Mouse (Mus musculus) heart, postnatal 14 days (tissue): ENCODE results near the gene Kmt5b. TPM values are rescaled to one million over a fixed set of nuclear protein-coding genes. Genes with fewer than 3 reads are reported as not detected.

Experiments
- DNase-seq, 2 experiments: peaks; one replicate each; pipeline ENCODE4 v3.0.0; 2021 to 2022
- intact Hi-C: fragments of 180-260 bp; cut with DNase I; formaldehyde crosslinking; loops from one replicate; pipeline ENCODE4 v1.15.1; 2025
- total RNA-seq, 2 experiments: library from RNA; stranded (reverse); gene quantifications; 2 replicates each; pipeline ENCODE4 v1.2.3; 2021

Gene Kmt5b
- total RNA-seq, 2 experiments from 2014 or later: 35.3 to 40.1 TPM

- intact Hi-C loops: loop anchor here (5.0 kb wide), 1 partner anchor 216 kb away; no protein-coding TSS in a partner anchor
- no peak for DNase-seq
These were observed 843 bp upstream of the Kmt5b start for GRCm38 (mm10) chr19:3766378-3766777.

GRCm38 (mm10) chr19:3767781-3768696 is 818 bp downstream of the Kmt5b start:
- intact Hi-C loops: loop anchor here (5.0 kb wide), 1 partner anchor 214 kb away; no protein-coding TSS in a partner anchor
- peak; percentile 90 to 92 for DNase-seq

- intact Hi-C loops: loop anchor here (5.0 kb wide), 1 partner anchor 213 kb away; no protein-coding TSS in a partner anchor
These were observed 1.6 kb downstream of the Kmt5b start for GRCm38 (mm10) chr19:3768697-3769383.

GRCm38 (mm10) chr19:3769533-3769932 is 2.3 kb downstream of the Kmt5b start:
- no peak for DNase-seq
- intact Hi-C loops: loop anchor here (5.0 kb wide), 1 partner anchor 213 kb away; no protein-coding TSS in a partner anchor

More at GRCm38 (mm10) chr19:3768697-3769383, 1.6 kb downstream of the Kmt5b start:
- DNase-seq: peak; percentile 98

GRCm38 (mm10) chr19:3774159-3774558 is 6.9 kb downstream of the Kmt5b start:
- no peak for DNase-seq
- intact Hi-C loops: no loop called here

GRCm38 (mm10) chr19:3778713-3779112 is 11.5 kb downstream of the Kmt5b start:
- intact Hi-C loops: no loop called here

GRCm38 (mm10) chr19:3790077-3790476 is 22.9 kb downstream of the Kmt5b start:
- DNase-seq: no peak
- intact Hi-C loops: no loop called here

More at GRCm38 (mm10) chr19:3778713-3779112, 11.5 kb downstream of the Kmt5b start:
- no peak for DNase-seq

GRCm38 (mm10) chr19:3805526-3805925 is 38.3 kb downstream of the Kmt5b start:
- no peak for DNase-seq
- intact Hi-C loops: no loop called here

- no peak for DNase-seq
- intact Hi-C loops: no loop called here
These were observed 43.5 kb downstream of the Kmt5b start for GRCm38 (mm10) chr19:3810536-3811233.

- DNase-seq: peak; percentile 55 to 59
- intact Hi-C loops: no loop called here
These were observed 47.2 kb downstream of the Kmt5b start for GRCm38 (mm10) chr19:3814461-3814860.

- DNase-seq: no peak
- intact Hi-C loops: no loop called here
These were observed 48.6 kb downstream of the Kmt5b start for GRCm38 (mm10) chr19:3815824-3816223.

- DNase-seq: no peak
- intact Hi-C loops: no loop called here
These were observed 51.9 kb downstream of the Kmt5b start for GRCm38 (mm10) chr19:3819080-3819479.

- DNase-seq: no peak
- intact Hi-C loops: no loop called here
These were observed 52.8 kb downstream of the Kmt5b start for GRCm38 (mm10) chr19:3819899-3820444.

- DNase-seq: no peak
- intact Hi-C loops: no loop called here
These were observed 57.8 kb downstream of the Kmt5b start for GRCm38 (mm10) chr19:3825044-3825443.

- intact Hi-C loops: no loop called here
These were observed 62.6 kb downstream of the Kmt5b start for GRCm38 (mm10) chr19:3829863-3830262.

GRCm38 (mm10) chr19:3831716-3832115 is 64.5 kb downstream of the Kmt5b start:
- DNase-seq: no peak
- intact Hi-C loops: no loop called here

More at GRCm38 (mm10) chr19:3829863-3830262, 62.6 kb downstream of the Kmt5b start:
- no peak for DNase-seq

- intact Hi-C loops: no loop called here
These were observed 65.7 kb downstream of the Kmt5b start for GRCm38 (mm10) chr19:3832851-3833353.

GRCm38 (mm10) chr19:3834301-3834700 is 67.1 kb downstream of the Kmt5b start:
- intact Hi-C loops: no loop called here

More at GRCm38 (mm10) chr19:3832851-3833353, 65.7 kb downstream of the Kmt5b start:
- DNase-seq: peak; percentile 60 to 76

GRCm38 (mm10) chr19:3836791-3837190 is 69.6 kb downstream of the Kmt5b start:
- intact Hi-C loops: no loop called here
- DNase-seq: no peak

More at GRCm38 (mm10) chr19:3834301-3834700, 67.1 kb downstream of the Kmt5b start:
- DNase-seq: no peak

GRCm38 (mm10) chr19:3838931-3839330 is 71.7 kb downstream of the Kmt5b start:
- DNase-seq: no peak
- intact Hi-C loops: no loop called here
